Mouse (Mus musculus) thymus, adult 2 months (tissue): ENCODE results near the gene Tmprss7.

ENCODE experiments used
- CTCF ChIP-seq: fragments of 200-500 bp; IDR thresholded peaks from 2 replicates; pipeline ENCODE4 v1.5.1; 2012; ENCODE audit warnings: mild to moderate bottlenecking, control low read depth, low read length, moderate library complexity, borderline replicate concordance; ENCODE audit not compliant: control insufficient read depth, poor library complexity, insufficient read depth; ENCODE audit errors: extremely low read depth
- POLR2A ChIP-seq: fragments of 200-500 bp; IDR thresholded peaks from 2 replicates; pipeline ENCODE4 v1.6.1; 2012; ENCODE audit warnings: mild to moderate bottlenecking, low read length, control low read depth, moderate library complexity; ENCODE audit not compliant: control insufficient read depth, poor library complexity, insufficient read depth; ENCODE audit errors: extremely low read depth

GRCm38 (mm10) chr16:45724742-45725102 lies 31.3 kb upstream of the Tmprss7 start:
- TF ChIP-seq CTCF = no peak
- no peak for TF ChIP-seq POLR2A
